Mouse (Mus musculus) cortical plate, adult 2 months (tissue): ENCODE measurements around the gene Ltc4s.

Source experiments
- CTCF ChIP-seq: fragments of 200-500 bp; IDR thresholded peaks from 2 replicates; pipeline ENCODE4 v1.5.1; 2011; ENCODE audit warnings: mild to moderate bottlenecking, control low read depth, low read length; ENCODE audit not compliant: insufficient read depth; ENCODE audit errors: extremely low read depth
- POLR2A ChIP-seq: fragments of 200-500 bp; IDR thresholded peaks from 2 replicates; pipeline ENCODE4 v1.6.1; 2011; ENCODE audit warnings: mild to moderate bottlenecking, low read length, control low read depth; ENCODE audit not compliant: insufficient read depth; ENCODE audit errors: extremely low read depth

- TF ChIP-seq POLR2A (no peak), CTCF (no peak)
These were observed 41.6 kb upstream of the Ltc4s start for GRCm38 (mm10) chr11:50280053-50280452.
